Mouse (Mus musculus) midbrain, postnatal 0 days (tissue): Measurements from ENCODE around the gene Cmc1. TPM values are rescaled to one million over a fixed set of nuclear protein-coding genes. Genes with fewer than 3 reads are reported as not detected.
A peak's percentile ranks its signal among the peaks of the same experiment; 100 is the strongest.

Experiments
- ATAC-seq: fragments of 200-750 bp; cut with Nextera tagmentation; 2 replicates; pipeline ENCODE4 v1.8.0; 2017; ENCODE audit warnings: moderate number of reproducible peaks, mild to moderate bottlenecking, moderate TSS enrichment, moderate library complexity; ENCODE audit not compliant: low FRiP score
- DNase-seq: peaks from one replicate; pipeline ENCODE4 v3.0.0-alpha.2; 2015; ENCODE audit warnings: low spot score
- H3K27ac ChIP-seq: fragments of 300-500 bp; sonication (generic); 2 replicates; pipeline ENCODE4 v1.5.1; 2014; ENCODE audit warnings: low read depth, mild to moderate bottlenecking, low read length, mixed read lengths
- H3K27me3 ChIP-seq: fragments of 300-500 bp; sonication (generic); 2 replicates; pipeline ENCODE4 v1.6.1; 2014; ENCODE audit warnings: low read length, control low read depth, mixed read lengths; ENCODE audit not compliant: insufficient read depth
- H3K36me3 ChIP-seq: fragments of 300-500 bp; sonication (generic); 2 replicates; pipeline ENCODE4 v1.6.1; 2014; ENCODE audit warnings: low read length, control low read depth, mixed read lengths; ENCODE audit not compliant: insufficient read depth
- H3K4me1 ChIP-seq: fragments of 300-500 bp; sonication (generic); 2 replicates; pipeline ENCODE4 v1.6.1; 2014; ENCODE audit warnings: mild to moderate bottlenecking, control low read depth, antibody characterized with exemption, low read length, mixed read lengths; ENCODE audit not compliant: insufficient read depth
- H3K4me2 ChIP-seq: fragments of 300-500 bp; sonication (generic); 2 replicates; pipeline ENCODE4 v1.6.1; 2014; ENCODE audit warnings: low read depth, mild to moderate bottlenecking, low read length, mixed read lengths; ENCODE audit not compliant: poor library complexity, severe bottlenecking
- H3K4me3 ChIP-seq: fragments of 300-500 bp; sonication (generic); 2 replicates; pipeline ENCODE4 v1.5.1; 2014; ENCODE audit warnings: low read depth, mild to moderate bottlenecking, low read length, moderate library complexity
- H3K9ac ChIP-seq: fragments of 300-500 bp; sonication (generic); replicated peaks from 2 replicates; pipeline ENCODE4 v1.6.1; 2014; ENCODE audit warnings: mild to moderate bottlenecking, low read length, moderate library complexity, mixed read lengths; ENCODE audit not compliant: poor library complexity, severe bottlenecking
- H3K9me3 ChIP-seq: fragments of 300-500 bp; sonication (generic); 2 replicates; pipeline ENCODE4 v1.6.1; 2016; ENCODE audit warnings: low read length, control low read depth
- CTCF ChIP-seq: IDR thresholded peaks from 2 replicates; pipeline ENCODE4 v1.5.1; 2016; ENCODE audit warnings: antibody characterized with exemption, mild to moderate bottlenecking
- WGBS: fragments of 180-500 bp; shearing (Covaris S2); extraction: QIAGEN DNeasy Blood & Tissue Kit; methylation state at CpG from one replicate; pipeline ENCODE4 v1.1.7; 2014; 5-methylcytosine and 5-hydroxymethylcytosine counted together
- polyA plus RNA-seq: library from polyadenylated mRNA; unstranded; fragments of >200 nt; fragmentation: Nextera tagmentation; extraction: Ambion mirVana; gene quantifications from 2 replicates; pipeline ENCODE4 v1.2.1, GENCODE M21; 2015
- total RNA-seq: library from RNA; depleted of rRNA; stranded (reverse); fragments of >200 nt; gene quantifications from 2 replicates; pipeline ENCODE4 v1.2.3, GENCODE M21; 2014

Cmc1 gene
- total and polyA plus RNA-seq, 2 experiments from 2014 or later, result 3.2 to 44.6 TPM

- Histone ChIP-seq H3K27ac (no peak overlapping the region), H3K4me3 (no peak overlapping the region), H3K27me3 (no peaks in the 10 kb centered on the region)
Observed at GRCm38 (mm10) chr9:118082575-118083431, 67.2 kb downstream of the Cmc1 start.

GRCm38 (mm10) chr9:118073358-118073757 is 76.6 kb downstream of the Cmc1 start:
- no peak for ATAC-seq

More at GRCm38 (mm10) chr9:118082575-118083431, 67.2 kb downstream of the Cmc1 start:
- Histone ChIP-seq H3K9me3 (no peaks in the 10 kb centered on the region), H3K4me2 (peak overlapping the region; percentile 37), H3K9ac (peak overlapping the region; percentile 33), H3K4me1 (no peaks in the 10 kb centered on the region), H3K36me3 (no peaks in the 10 kb centered on the region)
- ATAC-seq (no peak), DNase-seq (no peak)
- TF ChIP-seq CTCF, result no peak
- WGBS, result 43% methylated on average over 22 of the region's 22 CpGs

GRCm38 (mm10) chr9:118072101-118072500 is 77.9 kb downstream of the Cmc1 start:
- H3K4me2 ChIP-seq, result no peak overlapping the region
- no peaks in the 10 kb centered on the region for H3K36me3 ChIP-seq
- no peaks in the 10 kb centered on the region for H3K4me1 ChIP-seq
- no peaks in the 10 kb centered on the region for H3K9me3 ChIP-seq
- no peak for DNase-seq
- H3K9ac ChIP-seq, result no peak overlapping the region
- no peak overlapping the region for H3K4me3 ChIP-seq
- H3K27me3 ChIP-seq, result no peaks in the 10 kb centered on the region
- no peak for ATAC-seq
- WGBS, result 86% methylated on average over 5 of the region's 5 CpGs
- no peak for TF ChIP-seq CTCF
- H3K27ac ChIP-seq, result no peak overlapping the region

More at GRCm38 (mm10) chr9:118073358-118073757, 76.6 kb downstream of the Cmc1 start:
- Histone ChIP-seq H3K27ac (no peak overlapping the region), H3K4me2 (no peak overlapping the region), H3K4me3 (no peak overlapping the region), H3K27me3 (no peaks in the 10 kb centered on the region), H3K36me3 (no peaks in the 10 kb centered on the region), H3K9ac (no peak overlapping the region), H3K4me1 (no peaks in the 10 kb centered on the region), H3K9me3 (no peaks in the 10 kb centered on the region)
- TF ChIP-seq CTCF, result no peak
- WGBS, result 99% methylated on average over 3 of the region's 3 CpGs
- no peak for DNase-seq

GRCm38 (mm10) chr9:118071337-118071736 is 78.6 kb downstream of the Cmc1 start:
- no peak overlapping the region for H3K4me3 ChIP-seq
- H3K4me2 ChIP-seq, result no peak overlapping the region
- 83% methylated on average over 3 of the region's 3 CpGs for WGBS
- DNase-seq (no peak), ATAC-seq (no peak)
- no peak overlapping the region for H3K9ac ChIP-seq
- no peak overlapping the region for H3K27ac ChIP-seq
- no peaks in the 10 kb centered on the region for H3K27me3 ChIP-seq
- no peak for TF ChIP-seq CTCF
- no peaks in the 10 kb centered on the region for H3K36me3 ChIP-seq
- no peaks in the 10 kb centered on the region for H3K9me3 ChIP-seq
- no peaks in the 10 kb centered on the region for H3K4me1 ChIP-seq

- DNase-seq, result no peak
- H3K27ac ChIP-seq, result no peak overlapping the region
- no peak for ATAC-seq
- H3K27me3 ChIP-seq, result no peaks in the 10 kb centered on the region
- no peaks in the 10 kb centered on the region for H3K9me3 ChIP-seq
- TF ChIP-seq CTCF, result no peak
- WGBS, result 98% methylated on average over 6 of the region's 6 CpGs
- no peaks in the 10 kb centered on the region for H3K4me1 ChIP-seq
- H3K36me3 ChIP-seq, result no peaks in the 10 kb centered on the region; the same call in 1 of the 2 replicates
- H3K9ac ChIP-seq, result no peak overlapping the region
- no peak overlapping the region for H3K4me2 ChIP-seq
- no peak overlapping the region for H3K4me3 ChIP-seq
Observed at GRCm38 (mm10) chr9:118070442-118070841, 79.5 kb downstream of the Cmc1 start.

GRCm38 (mm10) chr9:118059101-118059500 is 90.9 kb downstream of the Cmc1 start:
- Histone ChIP-seq H3K9ac (no peak overlapping the region), H3K27me3 (no peaks in the 10 kb centered on the region), H3K9me3 (no peaks in the 10 kb centered on the region), H3K36me3 (peaks cover 26% of the 10 kb centered on the region), H3K4me3 (no peak overlapping the region), H3K4me2 (no peak overlapping the region), H3K4me1 (no peaks in the 10 kb centered on the region), H3K27ac (no peak overlapping the region)
- DNase-seq (no peak), ATAC-seq (no peak)
- WGBS, result 92% methylated on average over 3 of the region's 3 CpGs
- no peak for TF ChIP-seq CTCF
